Mouse (Mus musculus) myocyte (in vitro differentiated cells): ENCODE results near the gene Slc16a14.

Experiments
- CEBPB ChIP-seq: IDR thresholded peaks from 2 replicates; pipeline ENCODE4 v1.6.1; 2011; ENCODE audit warnings: mild to moderate bottlenecking, moderate library complexity; ENCODE audit not compliant: poor library complexity, insufficient read depth, severe bottlenecking
- E2F4 ChIP-seq: IDR thresholded peaks from one replicate; pipeline ENCODE4 v1.6.1; 2011; ENCODE audit warnings: mild to moderate bottlenecking, control low read depth, moderate library complexity; ENCODE audit not compliant: insufficient read depth
- MAX ChIP-seq: IDR thresholded peaks from one replicate; pipeline ENCODE4 v1.6.1; 2011; ENCODE audit warnings: low read depth, mild to moderate bottlenecking, control low read depth
- MYOD1 ChIP-seq, 3 experiments: IDR thresholded peaks; one replicate each; pipeline ENCODE4 v1.6.1; 2011; ENCODE audit warnings: control low read depth in 2 of 3, low read depth in 2 of 3, mild to moderate bottlenecking in 2 of 3, moderate library complexity in 1 of 3; ENCODE audit not compliant: insufficient read length in 2 of 3, control insufficient read depth in 1 of 3
- MYOG ChIP-seq, 3 experiments: IDR thresholded peaks; one replicate each; pipeline ENCODE4 v1.6.1; 2011; ENCODE audit warnings: control low read depth in 2 of 3, low read depth in 2 of 3, mild to moderate bottlenecking in 2 of 3; ENCODE audit not compliant: insufficient read length in 2 of 3, control insufficient read depth in 1 of 3, insufficient read depth in 1 of 3
- POLR2A ChIP-seq: IDR thresholded peaks from one replicate; pipeline ENCODE4 v1.6.1; 2011; ENCODE audit warnings: low read depth, mild to moderate bottlenecking, control low read depth, moderate library complexity; ENCODE audit not compliant: insufficient read length
- POLR2AphosphoS2 ChIP-seq: IDR thresholded peaks from one replicate; pipeline ENCODE4 v1.6.1; 2011; ENCODE audit warnings: low read depth, control low read depth; ENCODE audit not compliant: insufficient read length
- TCF12 ChIP-seq: IDR thresholded peaks from one replicate; pipeline ENCODE4 v1.6.1; 2011; ENCODE audit warnings: mild to moderate bottlenecking, control low read depth; ENCODE audit not compliant: poor library complexity, insufficient read depth, severe bottlenecking
- TCF3 ChIP-seq: IDR thresholded peaks from one replicate; pipeline ENCODE4 v1.6.1; 2011; ENCODE audit warnings: low read depth, control low read depth; ENCODE audit not compliant: insufficient read length

- TF ChIP-seq E2F4 (no peak), TCF12 (no peak), MYOD1 (IDR thresholded peaks at IDR 0.05; ENCODE audit: control insufficient read depth in 1 of 3, insufficient read length in 2 of 3, low read depth in 2 of 3) (no peak), POLR2A (no peak), TCF3 (no peak), POLR2AphosphoS2 (no peak), MAX (no peak), CEBPB (no peak), MYOG (IDR thresholded peaks at IDR 0.05; ENCODE audit: control insufficient read depth in 1 of 3, insufficient read depth in 1 of 3, insufficient read length in 2 of 3, low read depth in 2 of 3) (no peak)
Measured at GRCm38 (mm10) chr1:84943549-84943948, 8.6 kb upstream of the Slc16a14 start.
